Mouse (Mus musculus): ENCODE results near the gene Tgm3. TPM values are rescaled to one million over a fixed set of nuclear protein-coding genes. Genes with fewer than 3 reads are reported as not detected.

Tgm3 gene
- polyA plus RNA-seq, 1 experiment from 2014 or later = not detected

- Histone ChIP-seq H3K4me2 (replicated peaks; ENCODE audit: low read depth, low read length) (no peak overlapping the region), H3K9me3 (ENCODE audit: low read length) (no peaks in the 10 kb centered on the region), H3K4me1 (ENCODE audit: insufficient read depth, low read depth, low read length) (no peaks in the 10 kb centered on the region), H3K9ac (replicated peaks; ENCODE audit: low read depth) (no peak overlapping the region), H3K27me3 (replicated peaks; ENCODE audit: insufficient read depth, low read length) (no peaks in the 10 kb centered on the region), H3K27ac (ENCODE audit: low read length) (no peak overlapping the region), H3K4me3 (ENCODE audit: low read depth, low read length) (no peak overlapping the region), H3K36me3 (ENCODE audit: insufficient read depth, low read length) (no peaks in the 10 kb centered on the region)
- 95% methylated on average over 3 of the region's 3 CpGs for WGBS
- no peak for ATAC-seq
- DNase-seq (ENCODE audit: low spot score) = no peak
- TF ChIP-seq EP300 (IDR thresholded peaks at IDR 0.05) (no peak), CTCF (IDR thresholded peaks at IDR 0.05) (no peak)
Observed at GRCm38 (mm10) chr2:130000601-130001000, 11.5 kb upstream of the Tgm3 start.

- ATAC-seq (no peak), DNase-seq (ENCODE audit: low spot score) (peak; percentile 21)
- Histone ChIP-seq H3K4me1 (ENCODE audit: insufficient read depth, low read depth, low read length) (no peaks in the 10 kb centered on the region), H3K4me3 (ENCODE audit: low read depth, low read length) (no peak overlapping the region), H3K27me3 (replicated peaks; ENCODE audit: insufficient read depth, low read length) (no peaks in the 10 kb centered on the region), H3K27ac (ENCODE audit: low read length) (no peak overlapping the region), H3K36me3 (ENCODE audit: insufficient read depth, low read length) (no peaks in the 10 kb centered on the region), H3K4me2 (replicated peaks; ENCODE audit: low read depth, low read length) (no peak overlapping the region), H3K9ac (replicated peaks; ENCODE audit: low read depth) (no peak overlapping the region), H3K9me3 (ENCODE audit: low read length) (no peaks in the 10 kb centered on the region)
- TF ChIP-seq CTCF (IDR thresholded peaks at IDR 0.05) (no peak), EP300 (IDR thresholded peaks at IDR 0.05) (no peak)
- WGBS = 31% methylated on average over 4 of the region's 4 CpGs
Observed at GRCm38 (mm10) chr2:130004046-130004445, 8.1 kb upstream of the Tgm3 start.

- no peaks in the 10 kb centered on the region for H3K36me3 ChIP-seq (ENCODE audit: insufficient read depth, low read length)
- no peaks in the 10 kb centered on the region for H3K4me1 ChIP-seq (ENCODE audit: insufficient read depth, low read depth, low read length)
- H3K4me2 ChIP-seq (replicated peaks; ENCODE audit: low read depth, low read length) = no peak overlapping the region
- 81% methylated on average over 2 of the region's 2 CpGs for WGBS
- H3K9me3 ChIP-seq (ENCODE audit: low read length) = no peaks in the 10 kb centered on the region
- no peak for DNase-seq (ENCODE audit: low spot score)
- TF ChIP-seq EP300 (IDR thresholded peaks at IDR 0.05) (no peak), CTCF (IDR thresholded peaks at IDR 0.05) (no peak)
- no peak overlapping the region for H3K9ac ChIP-seq (replicated peaks; ENCODE audit: low read depth)
- no peak overlapping the region for H3K4me3 ChIP-seq (ENCODE audit: low read depth, low read length)
- no peak overlapping the region for H3K27ac ChIP-seq (ENCODE audit: low read length)
- ATAC-seq = no peak
- H3K27me3 ChIP-seq (replicated peaks; ENCODE audit: insufficient read depth, low read length) = no peaks in the 10 kb centered on the region
Observed at GRCm38 (mm10) chr2:130009371-130009770, 2.8 kb upstream of the Tgm3 start.

- TF ChIP-seq EP300 (IDR thresholded peaks at IDR 0.05) (no peak), CTCF (IDR thresholded peaks at IDR 0.05) (no peak)
- H3K27ac ChIP-seq (ENCODE audit: low read length) = no peak overlapping the region
- no peak overlapping the region for H3K4me3 ChIP-seq (ENCODE audit: low read depth, low read length)
- no peak overlapping the region for H3K9ac ChIP-seq (replicated peaks; ENCODE audit: low read depth)
- no peaks in the 10 kb centered on the region for H3K27me3 ChIP-seq (replicated peaks; ENCODE audit: insufficient read depth, low read length)
- H3K4me1 ChIP-seq (ENCODE audit: insufficient read depth, low read depth, low read length) = no peaks in the 10 kb centered on the region
- no peak for ATAC-seq
- no peak overlapping the region for H3K4me2 ChIP-seq (replicated peaks; ENCODE audit: low read depth, low read length)
- H3K9me3 ChIP-seq (ENCODE audit: low read length) = no peaks in the 10 kb centered on the region
- H3K36me3 ChIP-seq (ENCODE audit: insufficient read depth, low read length) = no peaks in the 10 kb centered on the region
- no peak for DNase-seq (ENCODE audit: low spot score)
Observed at GRCm38 (mm10) chr2:130013646-130014045, 1.5 kb downstream of the Tgm3 start.

- 74% methylated on average over 2 of the region's 2 CpGs for WGBS
- Histone ChIP-seq H3K4me2 (replicated peaks; ENCODE audit: low read depth, low read length) (no peak overlapping the region), H3K9ac (replicated peaks; ENCODE audit: low read depth) (no peak overlapping the region), H3K36me3 (ENCODE audit: insufficient read depth, low read length) (no peaks in the 10 kb centered on the region), H3K27me3 (replicated peaks; ENCODE audit: insufficient read depth, low read length) (no peaks in the 10 kb centered on the region), H3K4me3 (ENCODE audit: low read depth, low read length) (no peak overlapping the region), H3K27ac (ENCODE audit: low read length) (no peak overlapping the region), H3K4me1 (ENCODE audit: insufficient read depth, low read depth, low read length) (no peaks in the 10 kb centered on the region), H3K9me3 (ENCODE audit: low read length) (no peaks in the 10 kb centered on the region)
- ATAC-seq (no peak), DNase-seq (ENCODE audit: low spot score) (no peak)
- TF ChIP-seq CTCF (IDR thresholded peaks at IDR 0.05) = no peak
Observed at GRCm38 (mm10) chr2:130015196-130015595, 3.0 kb downstream of the Tgm3 start.

GRCm38 (mm10) chr2:130018084-130018483 lies 5.9 kb downstream of the Tgm3 start:
- TF ChIP-seq CTCF (IDR thresholded peaks at IDR 0.05) (no peak), EP300 (IDR thresholded peaks at IDR 0.05) (no peak)
- H3K9ac ChIP-seq (replicated peaks; ENCODE audit: low read depth) = no peak overlapping the region
- no peak overlapping the region for H3K4me2 ChIP-seq (replicated peaks; ENCODE audit: low read depth, low read length)
- no peak overlapping the region for H3K27ac ChIP-seq (ENCODE audit: low read length)
- no peaks in the 10 kb centered on the region for H3K9me3 ChIP-seq (ENCODE audit: low read length)
- DNase-seq (ENCODE audit: low spot score) (no peak), ATAC-seq (no peak)
- H3K27me3 ChIP-seq (replicated peaks; ENCODE audit: insufficient read depth, low read length) = no peaks in the 10 kb centered on the region
- H3K4me1 ChIP-seq (ENCODE audit: insufficient read depth, low read depth, low read length) = no peaks in the 10 kb centered on the region
- WGBS = 73% methylated on average over 2 of the region's 2 CpGs
- H3K4me3 ChIP-seq (ENCODE audit: low read depth, low read length) = no peak overlapping the region
- H3K36me3 ChIP-seq (ENCODE audit: insufficient read depth, low read length) = no peaks in the 10 kb centered on the region

GRCm38 (mm10) chr2:130027890-130028289 lies 15.7 kb downstream of the Tgm3 start:
- no peaks in the 10 kb centered on the region for H3K4me1 ChIP-seq (ENCODE audit: insufficient read depth, low read depth, low read length)
- H3K27ac ChIP-seq (ENCODE audit: low read length) = no peak overlapping the region
- H3K27me3 ChIP-seq (replicated peaks; ENCODE audit: insufficient read depth, low read length) = no peaks in the 10 kb centered on the region
- no peak overlapping the region for H3K4me3 ChIP-seq (ENCODE audit: low read depth, low read length)
- H3K4me2 ChIP-seq (replicated peaks; ENCODE audit: low read depth, low read length) = no peak overlapping the region
- no peaks in the 10 kb centered on the region for H3K9me3 ChIP-seq (ENCODE audit: low read length)
- WGBS = 46% methylated on average over 4 of the region's 4 CpGs
- no peaks in the 10 kb centered on the region for H3K36me3 ChIP-seq (ENCODE audit: insufficient read depth, low read length)
- ATAC-seq (no peak), DNase-seq (ENCODE audit: low spot score) (no peak)
- no peak overlapping the region for H3K9ac ChIP-seq (replicated peaks; ENCODE audit: low read depth)
- TF ChIP-seq CTCF (IDR thresholded peaks at IDR 0.05) (no peak), EP300 (IDR thresholded peaks at IDR 0.05) (no peak)
